Comparison of ENCODE assay signal across 9 mouse cellular contexts in the genomic region with DNA sequence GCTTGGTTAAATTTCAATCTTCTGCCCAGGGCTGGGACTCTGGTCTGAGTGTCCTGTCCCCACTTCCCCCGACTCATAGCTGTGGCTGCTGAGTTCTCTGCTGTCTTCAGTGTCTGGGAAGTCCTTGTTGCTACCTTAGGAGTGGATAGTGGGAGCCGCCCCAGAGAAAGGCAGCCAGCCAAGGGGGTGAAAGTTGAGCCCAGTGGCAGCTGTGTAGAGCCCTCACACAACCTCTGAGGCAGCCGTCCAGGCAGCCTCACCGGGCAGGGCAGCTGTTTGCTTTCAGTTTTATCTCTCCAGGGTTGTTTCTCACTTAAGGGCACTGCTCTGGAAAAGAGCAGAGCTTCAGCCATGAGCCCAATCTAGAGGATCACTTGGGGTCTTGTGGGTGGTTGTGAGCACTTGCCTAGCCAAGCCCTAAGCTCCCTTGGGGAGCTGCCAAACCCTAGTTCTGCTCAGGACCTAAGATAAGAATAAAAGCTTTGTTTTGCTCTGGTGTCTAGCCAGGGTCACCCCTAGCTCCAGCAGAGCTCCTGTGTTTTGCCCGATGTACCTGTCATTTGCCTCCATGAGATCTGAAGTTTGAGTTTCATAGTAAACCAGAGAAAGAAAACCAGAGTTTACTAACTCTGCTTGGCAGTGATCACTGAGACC. TPM values are rescaled to one million over a fixed set of nuclear protein-coding genes. Genes with fewer than 3 reads are reported as not detected.
DNase-seq lines count a peak whose midpoint lies in the region; ATAC-seq and TF ChIP-seq lines count a peak whose summit lies in the region.
"Had no signal": no experiment of that assay in that cellular context is flagged by ENCODE, and none has a peak within 500 bp of the region (broad histone marks: within the 10 kb centered on the region; RNA-seq: fewer than 3 reads in every experiment).

No protein-coding gene starts in this region.

- peaks cover 10% of the 10 kb centered on the region for H3K4me1 ChIP-seq in cortical plate, adult 2 months (ENCODE audit: control insufficient read depth, insufficient read depth, low read length)
- H3K4me1 ChIP-seq in heart, embryonic 13.5 days, result peaks cover 73% of the 10 kb centered on the region

- H3K36me3 ChIP-seq in heart, embryonic 13.5 days, result peaks cover 27% of the 10 kb centered on the region

- H3K4me2 ChIP-seq in heart, embryonic 13.5 days, result peak overlapping the region; percentile 63

- H3K27me3 ChIP-seq in heart, embryonic 13.5 days (replicated peaks), result no peaks in the 10 kb centered on the region

- peak; percentile 28 for DNase-seq in layer of hippocampus, adult 11-12 months (ENCODE audit: low spot score)
- DNase-seq in layer of hippocampus, adult 9-10 months (ENCODE audit: low spot score), result no peak
- peak; percentile 91 for DNase-seq in kidney, postnatal 14 days
- peak; percentile 89 to 93 for DNase-seq in lung, postnatal 4 days
- DNase-seq in urinary bladder, postnatal 36 days (ENCODE audit: low spot score in 2 of 2), result peak; percentile 87 to 94
- DNase-seq in right cerebral cortex, postnatal 4 days, result no peak

- peak overlapping the region; percentile 68 for H3K9ac ChIP-seq in heart, embryonic 13.5 days

- TF ChIP-seq POLR2A in cortical plate, adult 2 months (IDR thresholded peaks at IDR 0.05; ENCODE audit: extremely low read depth, insufficient read depth, low read length), result no peak

- no peaks in the 10 kb centered on the region for H3K9me3 ChIP-seq in heart, embryonic 13.5 days

- no peak for TF ChIP-seq CTCF in cortical plate, adult 2 months (IDR thresholded peaks at IDR 0.05; ENCODE audit: extremely low read depth, insufficient read depth, low read length)

- no peak overlapping the region for H3K4me3 ChIP-seq in cortical plate, adult 2 months (ENCODE audit: insufficient read depth, low read length)
- H3K4me3 ChIP-seq in heart, embryonic 13.5 days, result peak overlapping the region; percentile 27

- H3K27ac ChIP-seq in cortical plate, adult 2 months (ENCODE audit: insufficient read depth, low read length), result peak overlapping the region; percentile 69
- peak overlapping the region; percentile 92 for H3K27ac ChIP-seq in heart, embryonic 13.5 days (replicated peaks)
- H3K27ac ChIP-seq: macrophage had no signal

- WGBS in heart, embryonic 13.5 days, result 11% methylated on average over 5 of the region's 5 CpGs

- ATAC-seq in heart, embryonic 13.5 days (ENCODE audit: extremely low read depth, insufficient number of reproducible peaks, low FRiP score, low TSS enrichment), result peak; percentile 55

RNA-seq across cellular contexts. Expression of a gene that starts 7.0 kb away (rescaled TPM):
- polyA plus RNA-seq in cortical plate, adult 2 months (2012; rRNA removed), result 4.4 and 4.6 TPM in 2 replicates
- polyA plus RNA-seq in heart, embryonic 13.5 days (2015; fragmentation: Nextera tagmentation; extraction: Ambion mirVana), result 0.07 and 0.24 TPM in 2 replicates
- polyA plus RNA-seq: macrophage had no signal

RNA-seq across cellular contexts. Expression of a gene that starts 27.4 kb away (rescaled TPM):
- polyA plus RNA-seq in cortical plate, adult 2 months (2012; rRNA removed), result 37.0 and 42.0 TPM in 2 replicates
- 189 and 197 TPM in 2 replicates for polyA plus RNA-seq in heart, embryonic 13.5 days (2015; fragmentation: Nextera tagmentation; extraction: Ambion mirVana)

RNA-seq across cellular contexts. Expression of a gene that starts 49.0 kb away (rescaled TPM):
- 0.85 and 1.1 TPM in 2 replicates for polyA plus RNA-seq in cortical plate, adult 2 months (2012; rRNA removed)
- 0.19 and 0.29 TPM in 2 replicates for polyA plus RNA-seq in heart, embryonic 13.5 days (2015; fragmentation: Nextera tagmentation; extraction: Ambion mirVana)

Comparison
In these comparisons a context has a peak if more than half of its experiments do, and no peak if none do; other contexts are left out.
1. DNase-seq: peak in layer of hippocampus, adult 11-12 months (single experiment), kidney, postnatal 14 days (single experiment), lung, postnatal 4 days (2 of 2) and urinary bladder, postnatal 36 days (2 of 2); none in layer of hippocampus, adult 9-10 months (single experiment) and right cerebral cortex, postnatal 4 days (single experiment).